Comparison of ENCODE assay signal across 22 mouse cellular contexts in the genomic region with DNA sequence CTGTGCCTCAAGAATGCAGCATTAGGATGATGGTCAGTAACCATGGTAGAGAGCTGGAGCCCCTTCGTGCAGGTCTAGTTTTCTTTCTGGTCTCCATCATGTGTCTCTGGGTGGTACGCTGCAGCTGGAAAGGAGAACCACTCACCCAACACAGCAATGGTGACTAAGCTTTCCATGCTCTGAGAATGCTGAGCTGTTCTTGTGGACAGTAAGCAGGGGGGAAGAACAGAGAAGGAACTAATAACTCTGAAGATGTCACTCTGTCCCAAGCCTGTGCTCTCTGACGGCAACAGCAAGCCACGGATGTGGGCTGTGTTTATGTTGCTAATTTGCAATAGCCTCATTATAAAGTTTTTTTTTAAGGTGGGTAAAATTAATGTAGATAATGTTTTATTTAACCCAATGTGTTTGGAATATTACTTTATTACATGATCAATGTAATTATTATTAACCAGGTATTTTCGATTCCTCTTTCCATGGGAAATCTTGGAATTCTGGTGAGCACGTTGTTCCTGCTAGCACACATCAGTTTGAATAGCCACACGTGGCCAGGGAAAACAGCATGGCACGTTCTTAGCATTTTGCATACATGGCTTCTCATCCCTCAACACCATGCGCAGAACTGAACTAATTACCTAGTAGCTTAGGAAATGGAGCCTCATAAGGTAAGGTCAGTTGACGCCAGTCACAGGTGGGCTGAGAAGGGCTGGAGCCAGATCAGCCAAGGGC.
DNase-seq lines count a peak whose midpoint lies in the region; ATAC-seq and TF ChIP-seq lines count a peak whose summit lies in the region.
"Had no signal": no experiment of that assay in that cellular context is flagged by ENCODE, and none has a peak within 500 bp of the region (broad histone marks: within the 10 kb centered on the region; RNA-seq: fewer than 3 reads in every experiment).

No protein-coding gene starts in this region.

- TF ChIP-seq CTCF in thymus, adult 2 months (IDR thresholded peaks at IDR 0.05; ENCODE audit: borderline replicate concordance, control insufficient read depth, extremely low read depth, insufficient read depth, low read length, poor library complexity): no peak

- peak; percentile 57 for DNase-seq in layer of hippocampus, adult 9-11 months
- no peak for DNase-seq in layer of hippocampus, postnatal 36 days
- peak; percentile 28 for DNase-seq in CD4-positive helper T cell, adult 2 months (ENCODE audit: low read depth, low spot score)
- DNase-seq in naive thymus-derived CD4-positive, alpha-beta T cell, adult 2 months (ENCODE audit: low read depth): peak; percentile 17
- no peak for DNase-seq in kidney, postnatal 25 days
- DNase-seq in thymus, adult 2 months: no peak
- no peak for DNase-seq in frontal cortex, postnatal 36 days (ENCODE audit: low spot score in 2 of 2)
- DNase-seq: adrenal gland, adult 2 months; heart, postnatal 36 days; liver; lung, embryonic 14.5 days; midbrain, embryonic 14.5 days; retina, postnatal 1 day; right cerebral cortex, postnatal 4 days had no signal

- 78% methylated on average over 10 of the region's 10 CpGs for WGBS in thymus, adult 2 months

- H3K4me3 ChIP-seq in thymus, adult 2 months (ENCODE audit: control insufficient read depth, insufficient read depth, low read length): no peak overlapping the region
- H3K4me3 ChIP-seq: embryonic facial prominence, embryonic 13.5 days; heart, embryonic 13.5 days; hindbrain, embryonic 15.5 days; stomach, embryonic 15.5 days had no signal

- TF ChIP-seq POLR2A in thymus, adult 2 months (IDR thresholded peaks at IDR 0.05; ENCODE audit: control insufficient read depth, extremely low read depth, insufficient read depth, low read length, poor library complexity): no peak

- H3K27ac ChIP-seq in thymus, adult 2 months (ENCODE audit: control insufficient read depth, insufficient read depth, low read length): no peak overlapping the region
- H3K27ac ChIP-seq: embryonic facial prominence, embryonic 13.5 days; heart, embryonic 13.5 days; hindbrain, embryonic 15.5 days; kidney, postnatal 0 days; stomach, embryonic 15.5 days had no signal

- H3K27me3 ChIP-seq in thymus, adult 2 months (ENCODE audit: control insufficient read depth, insufficient read depth, low read length): no peaks in the 10 kb centered on the region
- H3K27me3 ChIP-seq: embryonic facial prominence, embryonic 13.5 days; heart, embryonic 13.5 days; hindbrain, embryonic 15.5 days; stomach, embryonic 15.5 days had no signal

- no peaks in the 10 kb centered on the region for H3K36me3 ChIP-seq in thymus, adult 2 months (ENCODE audit: control insufficient read depth, insufficient read depth, low read length)
- H3K36me3 ChIP-seq: hindbrain, embryonic 15.5 days; stomach, embryonic 15.5 days had no signal

- ATAC-seq in granulocyte monocyte progenitor cell, adult 5-6 weeks (replicated peaks; ENCODE audit: poor library complexity, severe bottlenecking): peak; percentile 81
- ATAC-seq: forebrain, embryonic 16.5 days; intestine, postnatal 0 days had no signal

- H3K4me1 ChIP-seq in thymus, adult 2 months (replicated peaks; ENCODE audit: control insufficient read depth, insufficient read depth, low read length): peaks cover 52% of the 10 kb centered on the region
- H3K4me1 ChIP-seq: stomach, embryonic 15.5 days had no signal

Comparison
In these comparisons a context has a peak if more than half of its experiments do, and no peak if none do; other contexts are left out.
1. DNase-seq: peak in layer of hippocampus, adult 9-11 months (single experiment), CD4-positive helper T cell, adult 2 months (single experiment) and naive thymus-derived CD4-positive, alpha-beta T cell, adult 2 months (single experiment); none in layer of hippocampus, postnatal 36 days (0 of 2), kidney, postnatal 25 days (0 of 2), thymus, adult 2 months (single experiment) and frontal cortex, postnatal 36 days (0 of 2).